ENCODE assay signal across 10 mouse cellular contexts in the genomic region with DNA sequence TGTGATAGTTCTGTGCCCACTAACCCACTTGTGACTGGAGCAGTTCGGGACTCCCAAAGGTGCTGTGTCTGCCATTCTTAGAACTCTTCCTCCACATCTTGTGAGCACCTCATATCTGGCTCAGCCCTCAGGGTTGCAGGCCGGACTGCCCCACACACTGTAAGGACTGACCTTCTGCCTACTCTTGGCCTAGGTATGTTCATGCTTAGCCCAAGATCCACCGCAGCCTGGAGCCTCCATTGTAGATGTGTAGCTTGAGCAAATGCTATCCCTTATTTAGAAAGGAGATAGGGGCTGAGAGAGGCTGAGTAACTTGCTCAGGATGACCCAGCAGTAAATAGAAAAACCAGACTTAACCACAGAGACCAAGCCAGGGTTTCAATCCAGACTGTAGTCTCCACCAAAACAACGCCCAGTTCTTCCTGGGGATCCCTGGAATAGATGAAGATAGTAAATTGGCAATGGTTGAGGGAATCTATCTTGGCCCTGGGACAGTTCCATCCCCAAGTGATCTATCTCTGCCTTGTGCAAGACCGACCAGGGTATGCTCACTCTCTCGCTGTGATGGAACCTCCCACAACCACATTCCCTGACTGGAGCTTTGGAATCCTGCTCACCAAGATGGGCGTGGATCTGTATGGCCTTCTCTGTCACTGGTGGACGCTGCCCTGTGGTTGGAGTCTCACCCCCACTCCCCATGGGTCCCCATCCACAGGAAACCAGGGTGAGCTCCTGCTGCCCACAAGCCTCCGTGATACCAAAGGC.
A peak's percentile ranks its signal among the peaks of the same experiment; 100 is the strongest.
DNase-seq lines count a peak whose midpoint lies in the region; ATAC-seq and TF ChIP-seq lines count a peak whose summit lies in the region.
"Had no signal": no experiment of that assay in that cellular context is flagged by ENCODE, and none has a peak within 500 bp of the region (broad histone marks: within the 10 kb centered on the region; RNA-seq: fewer than 3 reads in every experiment).

No protein-coding gene starts in this region.

- no peaks in the 10 kb centered on the region for H3K9me3 ChIP-seq in hindbrain, embryonic 14.5 days (ENCODE audit: control insufficient read depth, low read length)
- no peaks in the 10 kb centered on the region for H3K9me3 ChIP-seq in hindbrain, embryonic 12.5 days (replicated peaks)
- H3K9me3 ChIP-seq in embryonic facial prominence, embryonic 10.5 days = no peaks in the 10 kb centered on the region
- H3K9me3 ChIP-seq in liver, embryonic 14.5 days (ENCODE audit: control insufficient read depth, low read length) = no peaks in the 10 kb centered on the region
- no peaks in the 10 kb centered on the region for H3K9me3 ChIP-seq in forebrain, embryonic 16.5 days (ENCODE audit: control insufficient read depth, low read length)

- no peak for DNase-seq in hindbrain, embryonic 14.5 days (ENCODE audit: low spot score)
- DNase-seq in 416B (ENCODE audit: low read depth) = peak; percentile 54
- DNase-seq in embryonic facial prominence, embryonic 10.5 days (ENCODE audit: low spot score) = no peak
- DNase-seq in liver, embryonic 14.5 days (ENCODE audit: low read depth in 3 of 3, low spot score in 3 of 3) = no peak
- no peak for DNase-seq in testis, postnatal 10 days (ENCODE audit: low spot score)
- DNase-seq: cerebellum, postnatal 14 days; retina, postnatal 1 day had no signal

- 0 out of 2 replicates have a peak overlapping the region, but pooled peaks have one; percentile 32 for H3K27ac ChIP-seq in hindbrain, embryonic 14.5 days
- H3K27ac ChIP-seq in hindbrain, embryonic 12.5 days = no peak overlapping the region; the same call in 1 of the 2 replicates
- peak overlapping the region; percentile 60 for H3K27ac ChIP-seq in embryonic facial prominence, embryonic 10.5 days (replicated peaks)
- H3K27ac ChIP-seq in liver, embryonic 14.5 days = peak overlapping the region; percentile 4; the same call in 1 of the 2 replicates
- H3K27ac ChIP-seq in forebrain, embryonic 16.5 days (ENCODE audit: low read length) = no peak overlapping the region
- H3K27ac ChIP-seq: macrophage had no signal

- H3K4me1 ChIP-seq in hindbrain, embryonic 14.5 days (replicated peaks; ENCODE audit: control insufficient read depth, insufficient read depth, low read length) = peaks cover 4% of the 10 kb centered on the region; the same call in 1 of the 2 replicates
- peaks cover 30% of the 10 kb centered on the region for H3K4me1 ChIP-seq in hindbrain, embryonic 12.5 days
- peaks cover 52% of the 10 kb centered on the region for H3K4me1 ChIP-seq in embryonic facial prominence, embryonic 10.5 days
- peaks cover 38 to 44% of the 10 kb centered on the region in 2 experiments for H3K4me1 ChIP-seq in liver, embryonic 14.5 days (replicated peaks; ENCODE audit: control insufficient read depth in 2 of 2, insufficient read depth in 2 of 2, low read length in 1 of 2)
- no peaks in the 10 kb centered on the region for H3K4me1 ChIP-seq in forebrain, embryonic 16.5 days (replicated peaks; ENCODE audit: control insufficient read depth, insufficient read depth, low read length)

- ATAC-seq in hindbrain, embryonic 14.5 days (ENCODE audit: low FRiP score) = no peak
- no peak for ATAC-seq in hindbrain, embryonic 12.5 days (ENCODE audit: low FRiP score)
- no peak for ATAC-seq in liver, embryonic 14.5 days (ENCODE audit: insufficient read depth)
- no peak for ATAC-seq in forebrain, embryonic 16.5 days

- TF ChIP-seq CTCF in liver, embryonic 14.5 days (IDR thresholded peaks at IDR 0.05; ENCODE audit: low read depth) = no peak

- WGBS in hindbrain, embryonic 14.5 days = 89% methylated on average over 9 of the region's 9 CpGs
- WGBS in hindbrain, embryonic 12.5 days = 93% methylated on average over 9 of the region's 9 CpGs
- WGBS in embryonic facial prominence, embryonic 10.5 days = 90% methylated on average over 9 of the region's 9 CpGs
- WGBS in liver, embryonic 14.5 days (ENCODE audit: insufficient replicate concordance) = 38% methylated on average over 9 of the region's 9 CpGs
- 93% methylated on average over 9 of the region's 9 CpGs for WGBS in forebrain, embryonic 16.5 days

- H3K36me3 ChIP-seq in hindbrain, embryonic 14.5 days (replicated peaks; ENCODE audit: control insufficient read depth, insufficient read depth) = peaks cover 12% of the 10 kb centered on the region
- peaks cover 38% of the 10 kb centered on the region for H3K36me3 ChIP-seq in hindbrain, embryonic 12.5 days
- H3K36me3 ChIP-seq in embryonic facial prominence, embryonic 10.5 days (replicated peaks) = peaks cover 77% of the 10 kb centered on the region
- no peaks in the 10 kb centered on the region for H3K36me3 ChIP-seq in liver, embryonic 14.5 days (replicated peaks; ENCODE audit: control insufficient read depth, insufficient read depth, low read depth)
- 0 out of 2 replicates have a peak, but pooled peaks cover 3% of the 10 kb centered on the region for H3K36me3 ChIP-seq in forebrain, embryonic 16.5 days (ENCODE audit: control insufficient read depth, insufficient read depth)

- H3K4me3 ChIP-seq in hindbrain, embryonic 14.5 days (replicated peaks; ENCODE audit: low read length) = no peak overlapping the region
- no peak overlapping the region for H3K4me3 ChIP-seq in hindbrain, embryonic 12.5 days
- no peak overlapping the region for H3K4me3 ChIP-seq in embryonic facial prominence, embryonic 10.5 days
- H3K4me3 ChIP-seq in liver, embryonic 14.5 days (ENCODE audit: insufficient read depth in 1 of 2, low read depth in 2 of 2, low read length in 2 of 2) = no peak overlapping the region
- no peak overlapping the region for H3K4me3 ChIP-seq in forebrain, embryonic 16.5 days (replicated peaks; ENCODE audit: low read length)

- no peak overlapping the region for H3K4me2 ChIP-seq in hindbrain, embryonic 14.5 days (replicated peaks)
- no peak overlapping the region for H3K4me2 ChIP-seq in hindbrain, embryonic 12.5 days (replicated peaks)
- H3K4me2 ChIP-seq in liver, embryonic 14.5 days (ENCODE audit: low read depth) = no peak overlapping the region; the same call in 1 of the 2 replicates
- H3K4me2 ChIP-seq in forebrain, embryonic 16.5 days (ENCODE audit: low read length) = no peak overlapping the region

- H3K9ac ChIP-seq in hindbrain, embryonic 14.5 days = no peak overlapping the region
- H3K9ac ChIP-seq in hindbrain, embryonic 12.5 days = no peak overlapping the region
- no peak overlapping the region for H3K9ac ChIP-seq in liver, embryonic 14.5 days (replicated peaks)
- no peak overlapping the region for H3K9ac ChIP-seq in forebrain, embryonic 16.5 days (replicated peaks; ENCODE audit: low read depth, low read length)

- TF ChIP-seq EP300 in liver, embryonic 14.5 days (IDR thresholded peaks at IDR 0.05; ENCODE audit: low read depth) = no peak

- no peaks in the 10 kb centered on the region for H3K27me3 ChIP-seq in hindbrain, embryonic 14.5 days (ENCODE audit: control insufficient read depth, insufficient read depth, low read length)
- H3K27me3 ChIP-seq in hindbrain, embryonic 12.5 days = no peaks in the 10 kb centered on the region
- H3K27me3 ChIP-seq in embryonic facial prominence, embryonic 10.5 days (replicated peaks; ENCODE audit: low read depth, poor library complexity, severe bottlenecking) = no peaks in the 10 kb centered on the region
- no peaks in the 10 kb centered on the region for H3K27me3 ChIP-seq in liver, embryonic 14.5 days (ENCODE audit: control insufficient read depth, insufficient read depth, low read length)
- no peaks in the 10 kb centered on the region for H3K27me3 ChIP-seq in forebrain, embryonic 16.5 days (replicated peaks; ENCODE audit: control insufficient read depth, insufficient read depth, low read length)

Comparison
In these comparisons a context has a peak if more than half of its experiments do, and no peak if none do; other contexts are left out.
1. H3K27ac ChIP-seq: peak in hindbrain, embryonic 14.5 days (single experiment), embryonic facial prominence, embryonic 10.5 days (single experiment) and liver, embryonic 14.5 days (single experiment); none in hindbrain, embryonic 12.5 days (single experiment) and forebrain, embryonic 16.5 days (single experiment).